Mouse (Mus musculus) CH12.LX (cell line): ENCODE measurements at regions not wholly inside any gene's neighbourhood (a gene's known extent, or its start where the extent isn't known, plus 50 kb on each side); places are given as distances from the start of the nearest gene placed in this dataset.

Source experiments
- DNase-seq: peaks from one replicate; pipeline ENCODE4 v3.0.0-alpha.2; 2013; ENCODE audit errors: extremely low read depth
- H3K27ac ChIP-seq: 2 replicates; pipeline ENCODE4 v1.5.1; 2012; ENCODE audit warnings: low read depth, mild to moderate bottlenecking, control low read depth, moderate library complexity; ENCODE audit not compliant: insufficient read depth
- H3K27me3 ChIP-seq: replicated peaks from 2 replicates; pipeline ENCODE3; 2012; ENCODE audit warnings: inconsistent platforms
- H3K36me3 ChIP-seq, 2 experiments: replicated peaks in 1 of 2; 2 replicates each; pipeline versions ENCODE3 to v1.6.1; 2012; ENCODE audit warnings: inconsistent platforms in 1 of 2, low read length in 1 of 2, mild to moderate bottlenecking in 1 of 2, mixed read lengths in 1 of 2, moderate library complexity in 1 of 2; ENCODE audit not compliant: control insufficient read depth in 1 of 2, insufficient read depth in 1 of 2
- H3K4me1 ChIP-seq, 2 experiments: 2 replicates each; pipeline ENCODE4 v1.6.1; 2012; ENCODE audit warnings: inconsistent platforms in 1 of 2, moderate library complexity in 1 of 2; ENCODE audit not compliant: insufficient read depth in 2 of 2, control insufficient read depth in 1 of 2
- H3K4me2 ChIP-seq: 2 replicates; pipeline ENCODE4 v1.6.1; 2012; ENCODE audit warnings: low read depth, mild to moderate bottlenecking, control low read depth; ENCODE audit not compliant: poor library complexity, insufficient read depth, severe bottlenecking
- H3K4me3 ChIP-seq, 3 experiments: fragments of 150-350 bp in 1 of 3; sonication (generic) in 1 of 3; replicated peaks in 1 of 3; 2 replicates each; pipeline versions ENCODE3 to v1.5.1; 2011 to 2012; ENCODE audit warnings: low read depth in 2 of 3, low read length in 2 of 3, mild to moderate bottlenecking in 2 of 3, moderate library complexity in 2 of 3, control low read depth in 1 of 3, improper control_type of control experiment in 1 of 3, inconsistent platforms in 1 of 3, mixed read lengths in 1 of 3; ENCODE audit not compliant: poor library complexity in 1 of 3
- H3K79me2 ChIP-seq: replicated peaks from 2 replicates; pipeline ENCODE4 v1.6.1; 2012; ENCODE audit warnings: mild to moderate bottlenecking, moderate library complexity; ENCODE audit not compliant: control insufficient read depth, poor library complexity, insufficient read depth, severe bottlenecking; ENCODE audit errors: extremely low read depth
- H3K9ac ChIP-seq: 2 replicates; pipeline ENCODE4 v1.6.1; 2012; ENCODE audit warnings: low read depth, mild to moderate bottlenecking, control low read depth, moderate library complexity; ENCODE audit not compliant: insufficient read depth
- H3K9me3 ChIP-seq: replicated peaks from 2 replicates; pipeline ENCODE3; 2012; ENCODE audit warnings: low read length, inconsistent platforms, mixed read lengths
- BHLHE40 ChIP-seq: IDR thresholded peaks from 2 replicates; pipeline ENCODE4 v1.6.1; 2011; ENCODE audit warnings: mild to moderate bottlenecking, low read depth, low read length, improper control_type of control experiment
- CHD2 ChIP-seq: IDR thresholded peaks from 2 replicates; pipeline ENCODE4 v1.6.1; 2011; ENCODE audit warnings: low read length, improper control_type of control experiment
- E2F4 ChIP-seq: IDR thresholded peaks from 2 replicates; pipeline ENCODE4 v1.6.1; 2011; ENCODE audit warnings: low read depth, low read length, improper control_type of control experiment; ENCODE audit not compliant: insufficient replicate concordance
- ELF1 ChIP-seq: IDR thresholded peaks from 2 replicates; pipeline ENCODE4 v1.6.1; 2014; ENCODE audit warnings: low read depth, mild to moderate bottlenecking, inconsistent platforms, low read length, improper control_type of control experiment
- EP300 ChIP-seq: IDR thresholded peaks from 2 replicates; pipeline ENCODE4 v1.6.1; 2011; ENCODE audit warnings: low read length, improper control_type of control experiment
- HCFC1 ChIP-seq: IDR thresholded peaks from 2 replicates; pipeline ENCODE4 v1.6.1; 2012; ENCODE audit warnings: low read depth, mild to moderate bottlenecking, inconsistent platforms, low read length, improper control_type of control experiment
- IRF4 ChIP-seq: IDR thresholded peaks from 2 replicates; pipeline ENCODE4 v1.6.1; 2014; ENCODE audit warnings: low read depth, mild to moderate bottlenecking, inconsistent platforms, low read length, improper control_type of control experiment
- JUND ChIP-seq: conservative IDR thresholded peaks from 2 replicates; pipeline ENCODE4 v1.6.1; 2011; ENCODE audit warnings: low read depth, low read length, improper control_type of control experiment
- KAT2A ChIP-seq: IDR thresholded peaks from 2 replicates; pipeline ENCODE4 v1.6.1; 2012; ENCODE audit warnings: low read length, improper control_type of control experiment, inconsistent platforms; ENCODE audit not compliant: insufficient replicate concordance
- MAZ ChIP-seq: IDR thresholded peaks from 2 replicates; pipeline ENCODE4 v1.6.1; 2012; ENCODE audit warnings: low read depth, mild to moderate bottlenecking, inconsistent platforms, low read length, improper control_type of control experiment, moderate library complexity
- MEF2A ChIP-seq: IDR thresholded peaks from 2 replicates; pipeline ENCODE4 v1.6.1; 2014; ENCODE audit warnings: low read depth, mild to moderate bottlenecking, inconsistent platforms, low read length, improper control_type of control experiment, borderline replicate concordance
- MYC ChIP-seq: IDR thresholded peaks from 2 replicates; pipeline ENCODE4 v1.6.1; 2011; ENCODE audit warnings: low read depth, mild to moderate bottlenecking, improper control_type of control experiment, low read length
- PAX5 ChIP-seq: IDR thresholded peaks from 2 replicates; pipeline ENCODE4 v1.6.1; 2012; ENCODE audit warnings: low read length, inconsistent platforms, mixed read lengths
- RAD21 ChIP-seq: IDR thresholded peaks from 2 replicates; pipeline ENCODE4 v1.6.1; 2011; ENCODE audit warnings: low read depth, mild to moderate bottlenecking, low read length, improper control_type of control experiment, moderate library complexity
- RCOR1 ChIP-seq: conservative IDR thresholded peaks from 2 replicates; pipeline ENCODE4 v1.6.1; 2012; ENCODE audit warnings: low read depth, mild to moderate bottlenecking, inconsistent platforms, low read length, improper control_type of control experiment
- SIN3A ChIP-seq: IDR thresholded peaks from 2 replicates; pipeline ENCODE4 v1.6.1; 2012; ENCODE audit warnings: low read length, improper control_type of control experiment, inconsistent platforms
- SMC3 ChIP-seq: IDR thresholded peaks from 2 replicates; pipeline ENCODE4 v1.6.1; 2011; ENCODE audit warnings: low read depth, low read length, improper control_type of control experiment
- UBTF ChIP-seq: IDR thresholded peaks from 2 replicates; pipeline ENCODE4 v1.6.1; 2012; ENCODE audit warnings: low read depth, mild to moderate bottlenecking, inconsistent platforms, low read length, improper control_type of control experiment, moderate library complexity
- USF2 ChIP-seq: conservative IDR thresholded peaks from 2 replicates; pipeline ENCODE4 v1.6.1; 2011; ENCODE audit warnings: low read depth, low read length, improper control_type of control experiment
- ZC3H11A ChIP-seq: IDR thresholded peaks from 2 replicates; pipeline ENCODE4 v1.6.1; 2012; ENCODE audit warnings: low read depth, mild to moderate bottlenecking, inconsistent platforms, low read length, improper control_type of control experiment
- ZKSCAN1 ChIP-seq: IDR thresholded peaks from 2 replicates; pipeline ENCODE4 v1.6.1; 2012; ENCODE audit warnings: low read depth, inconsistent platforms, low read length, improper control_type of control experiment, borderline replicate concordance
- ZMIZ1 ChIP-seq: IDR thresholded peaks from 2 replicates; pipeline ENCODE4 v1.6.1; 2012; ENCODE audit warnings: low read depth, mild to moderate bottlenecking, inconsistent platforms, low read length, improper control_type of control experiment
- ZNF384 ChIP-seq: IDR thresholded peaks from 2 replicates; pipeline ENCODE4 v1.6.1; 2012; ENCODE audit warnings: low read depth, low read length, improper control_type of control experiment, inconsistent platforms
- dilution Hi-C: fragments of 300-500 bp; cut with MboI; formaldehyde crosslinking; loops from 2 replicates; pipeline ENCODE4 v1.14.3; 2020; ENCODE audit warnings: low sequenced_read_pairs; ENCODE audit not compliant: extremely low pct_unique_long_range_greater_than_20kb, extremely low pct_ligation_motif_present
- in situ Hi-C: fragments of 300-500 bp; cut with MboI; formaldehyde crosslinking; loops from 3 replicates; pipeline ENCODE4 v1.14.3; 2019; ENCODE audit warnings: low sequenced_read_pairs, low pct_ligation_motif_present, low pct_unique_long_range_greater_than_20kb, mixed read lengths

DNA sequence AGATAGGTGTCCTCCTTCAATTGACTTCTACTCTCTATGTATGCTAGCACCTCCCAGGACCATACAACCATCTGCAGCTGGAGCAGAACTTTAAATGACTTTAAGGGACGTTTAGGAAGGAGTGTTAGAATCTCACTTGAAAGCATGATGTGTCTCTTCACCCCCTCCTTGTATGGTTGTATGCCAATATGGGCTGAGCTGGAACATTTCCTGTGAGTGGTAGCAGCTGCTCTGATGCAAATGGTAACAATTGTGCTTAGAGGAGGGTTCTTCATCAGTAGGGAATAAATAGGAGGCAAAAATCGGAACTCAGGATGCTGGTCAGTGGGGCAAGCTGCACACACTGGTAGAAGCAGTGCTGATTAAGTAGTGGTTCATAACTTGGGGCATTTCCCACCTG is 294.1 kb upstream of the Dpp10 start:
- H3K9ac ChIP-seq: no peak overlapping the region

DNA sequence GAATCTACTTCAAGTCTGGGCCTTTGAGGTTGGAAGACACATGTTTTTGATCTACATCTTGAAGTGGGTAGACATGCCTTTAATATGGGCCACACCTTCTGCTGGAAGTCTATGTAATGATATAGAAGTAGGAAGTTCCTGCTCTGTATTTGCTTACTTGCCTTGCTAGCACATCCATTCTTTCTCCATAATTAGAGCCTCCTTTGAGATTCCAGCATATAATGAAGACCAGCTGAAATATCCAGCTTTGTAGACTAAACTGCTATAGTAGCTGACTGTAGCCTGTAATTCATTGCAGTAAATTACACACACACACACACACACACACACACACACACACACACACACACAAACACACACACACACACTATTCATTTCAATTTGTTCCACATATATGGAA is 293.3 kb upstream of the Dpp10 start:
- dilution Hi-C loops (no loop called here), in situ Hi-C loops (no loop called here)
- Histone ChIP-seq H3K27me3 (no peaks in the 10 kb centered on the region), H3K79me2 (no peaks in the 10 kb centered on the region), H3K27ac (no peak overlapping the region), H3K36me3 (no peaks in the 10 kb centered on the region), H3K4me1 (no peaks in the 10 kb centered on the region), H3K9ac (no peak overlapping the region), H3K4me2 (no peak overlapping the region), H3K4me3 (no peak overlapping the region), H3K9me3 (peaks cover 30% of the 10 kb centered on the region)
- DNase-seq: no peak
- no peak for TF ChIP-seq E2F4
- no peak for TF ChIP-seq ZC3H11A
- no peak for TF ChIP-seq ZNF384
- no peak for TF ChIP-seq CHD2
- TF ChIP-seq JUND: no peak
- TF ChIP-seq IRF4: no peak
- no peak for TF ChIP-seq ELF1
- no peak for TF ChIP-seq KAT2A
- TF ChIP-seq SMC3: no peak
- no peak for TF ChIP-seq RAD21
- TF ChIP-seq ZKSCAN1: no peak
- TF ChIP-seq MAZ: no peak
- no peak for TF ChIP-seq PAX5
- no peak for TF ChIP-seq UBTF
- no peak for TF ChIP-seq USF2
- TF ChIP-seq SIN3A: no peak
- no peak for TF ChIP-seq EP300
- TF ChIP-seq RCOR1: no peak
- no peak for TF ChIP-seq ZMIZ1
- TF ChIP-seq MYC: no peak

More for the DNA sequence above, 294.1 kb upstream of the Dpp10 start:
- H3K4me2 ChIP-seq: no peak overlapping the region
- H3K79me2 ChIP-seq: no peaks in the 10 kb centered on the region
- no peaks in the 10 kb centered on the region for H3K4me1 ChIP-seq
- H3K4me3 ChIP-seq: no peak overlapping the region
- dilution Hi-C loops: no loop called here
- no peaks in the 10 kb centered on the region for H3K36me3 ChIP-seq
- in situ Hi-C loops: no loop called here
- no peak for TF ChIP-seq HCFC1
- no peak for TF ChIP-seq PAX5
- TF ChIP-seq MEF2A: no peak
- no peak for TF ChIP-seq SIN3A
- TF ChIP-seq BHLHE40: no peak
- H3K27ac ChIP-seq: no peak overlapping the region
- H3K27me3 ChIP-seq: no peaks in the 10 kb centered on the region
- no peak for DNase-seq
- H3K9me3 ChIP-seq: peaks cover 29% of the 10 kb centered on the region
